In the genomic region with DNA sequence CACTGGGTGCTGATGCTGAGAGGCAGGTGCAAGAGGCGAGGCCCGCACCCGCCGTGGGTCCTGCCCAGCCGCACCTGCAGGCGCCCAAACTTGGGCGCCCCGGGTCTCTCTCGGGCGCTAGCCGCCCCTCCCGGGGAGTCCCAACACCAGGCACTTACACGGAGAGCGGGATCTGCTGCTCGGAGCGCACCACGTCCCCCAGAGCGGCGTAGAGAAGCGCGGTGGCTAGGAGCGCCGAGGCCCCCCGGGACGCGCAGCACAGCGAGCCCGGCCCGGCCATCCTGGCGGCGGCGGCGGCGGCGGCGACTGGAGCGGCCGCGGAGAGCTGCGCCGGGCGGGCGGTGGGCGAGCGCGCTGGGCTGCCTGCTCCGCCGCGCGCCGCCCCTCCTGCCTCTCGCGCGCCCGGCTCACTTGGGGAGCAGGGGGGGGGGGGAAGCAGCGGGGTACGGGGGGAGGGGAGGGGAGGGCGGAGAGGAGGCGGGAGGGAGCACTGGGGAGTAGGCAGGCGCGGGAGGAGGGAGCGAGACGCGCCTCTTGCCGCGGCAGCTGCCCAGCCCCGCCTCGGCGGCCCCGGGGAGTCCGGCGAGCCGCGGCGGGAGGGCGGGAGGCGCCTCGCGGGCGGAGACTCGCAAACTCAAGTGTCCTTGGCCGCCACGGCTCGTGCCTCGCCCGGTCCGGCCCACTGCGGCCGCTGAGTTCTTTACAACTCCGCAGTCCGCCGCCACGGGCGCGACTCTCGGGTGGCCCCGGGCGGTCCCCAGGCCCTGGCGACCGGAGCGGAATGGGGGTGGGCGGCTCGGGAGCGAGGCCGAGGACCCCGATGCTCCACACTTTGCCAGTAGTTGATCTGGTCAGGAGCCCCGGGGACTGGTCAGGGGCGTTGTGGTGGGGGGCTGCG, we compare ENCODE assay signal across 8 mouse cellular contexts. TPM values are rescaled to one million over a fixed set of nuclear protein-coding genes. Genes with fewer than 3 reads are reported as not detected.
DNase-seq lines count a peak whose midpoint lies in the region; ATAC-seq lines count a peak whose summit lies in the region.

A gene (minus strand): TSS at position 377 of the 898 bp plus-strand sequence.

- WGBS in intestine, embryonic 16.5 days, result under 1% methylated on average over 89 of the region's 109 CpGs

- no peak within 1 kb of the TSS; the same call in 1 of the 2 replicates for H3K27ac ChIP-seq in intestine, embryonic 16.5 days (ENCODE audit: low read length)

- peak within 1 kb of the TSS; percentile 100 for H3K4me2 ChIP-seq in intestine, embryonic 16.5 days (ENCODE audit: low read depth, low read length)

- H3K4me3 ChIP-seq in intestine, embryonic 16.5 days (ENCODE audit: low read length), result peak within 1 kb of the TSS; percentile 65

- no peaks in the 10 kb centered on the region for H3K36me3 ChIP-seq in intestine, embryonic 16.5 days (ENCODE audit: control insufficient read depth, insufficient read depth, low read length)

- 0 out of 2 replicates have a peak, but pooled peaks cover 7% of the 10 kb centered on the region for H3K4me1 ChIP-seq in intestine, embryonic 16.5 days (ENCODE audit: control insufficient read depth, insufficient read depth, low read length)

- H3K27me3 ChIP-seq in intestine, embryonic 16.5 days (replicated peaks; ENCODE audit: control insufficient read depth, insufficient read depth, low read length), result peaks cover 68% of the 10 kb centered on the region

- peak within 1 kb of the TSS; percentile 67 for H3K9ac ChIP-seq in intestine, embryonic 16.5 days (ENCODE audit: low read depth, low read length)

- intact Hi-C loops in gastrocnemius, postnatal 36 days (cut with DNase I), result no loop called here
- intact Hi-C loops in left cerebral cortex, postnatal 14 days (cut with DNase I), result loop anchor here (1.0 to 5.0 kb wide), 3 partner anchors 96 to 216 kb away; no protein-coding TSS in a partner anchor

- H3K9me3 ChIP-seq in intestine, embryonic 16.5 days (ENCODE audit: control insufficient read depth, low read length), result no peaks in the 10 kb centered on the region

- ATAC-seq in intestine, embryonic 16.5 days, result peak; percentile 85
- no peak for ATAC-seq in CD4-positive, CD25-positive, alpha-beta regulatory T cell, adult 4 months

- DNase-seq in adrenal gland, adult 8-10 months, result peak; percentile 53
- peak; percentile 73 for DNase-seq in embryo, embryonic 10.5 days (ENCODE audit: low spot score)
- DNase-seq in gastrocnemius, postnatal 36 days, result peak; percentile 19 to 26
- peak; percentile 40 to 62 for DNase-seq in left cerebral cortex, postnatal 14 days (ENCODE audit: low spot score in 2 of 2)
- DNase-seq in mesoderm, embryonic 11.5 days (ENCODE audit: low read depth, low spot score), result peak; percentile 54
- peak; percentile 1 for DNase-seq in skeletal muscle tissue, adult 2 months (ENCODE audit: low read depth, low spot score)

RNA-seq across cellular contexts. Expression of the gene that starts here (rescaled TPM):
- total RNA-seq in adrenal gland, adult 8-10 months (2022), result 1 to 10 TPM; 4.3 to 8.6 (median 5.3) TPM
- under 1 TPM; 0.51 to 0.94 TPM for total RNA-seq in gastrocnemius, postnatal 36 days (2021)
- polyA plus RNA-seq in intestine, embryonic 16.5 days (2015; fragmentation: Nextera tagmentation; extraction: Ambion mirVana), result 0.84 and 0.92 TPM in 2 replicates
- 100 to 1,000 TPM; 117 to 127 TPM for total RNA-seq in left cerebral cortex, postnatal 14 days (2021)
- polyA plus RNA-seq in CD4-positive, CD25-positive, alpha-beta regulatory T cell, adult 4 months (2017; shearing (Covaris generic)), result not detected

Comparison
In these comparisons a context has a peak if more than half of its experiments do, and no peak if none do; other contexts are left out.
1. RNA of the gene that starts here (total RNA-seq): 117 to 127 TPM in left cerebral cortex, postnatal 14 days; 4.3 to 8.6 TPM in adrenal gland, adult 8-10 months and 0.51 to 0.94 TPM in gastrocnemius, postnatal 36 days; every median in the first group is over 10 times any median in the second.
2. Peak in DNase-seq in gastrocnemius, postnatal 36 days; RNA of the gene not detected or under 1 TPM.
3. Peak in ATAC-seq, H3K4me3 ChIP-seq, H3K9ac ChIP-seq and H3K4me2 ChIP-seq in intestine, embryonic 16.5 days; RNA of the gene not detected or under 1 TPM.
4. DNase-seq: peak in every context shown above with its lines; median percentile 73 in embryo, embryonic 10.5 days; 54 in mesoderm, embryonic 11.5 days; 53 in adrenal gland, adult 8-10 months; 51 in left cerebral cortex, postnatal 14 days; 22 in gastrocnemius, postnatal 36 days; 1 in skeletal muscle tissue, adult 2 months.